Mouse (Mus musculus): ENCODE data around the gene Tmem220. TPM values are rescaled to one million over a fixed set of nuclear protein-coding genes. Genes with fewer than 3 reads are reported as not detected.

Gene Tmem220
- total RNA-seq, 2 experiments from 2014 or later: 0.61 to 0.67 TPM

Other genes starting within 250 kb of the Tmem220 start
- gene Pirt, start 113.2 kb upstream of the Tmem220 start, total RNA-seq (2021): 1 to 10 TPM; 1.7 to 2.1 TPM
- gene Tmem238l, start 68.5 kb upstream of the Tmem220 start, total RNA-seq (2021): not detected
- 10 to 100 TPM; 21.1 to 23.0 TPM for gene Adprm, start 27.4 kb downstream of the Tmem220 start, total RNA-seq (2021)
- 10 to 100 TPM; 10.3 TPM for gene Sco1, start 27.5 kb downstream of the Tmem220 start, total RNA-seq (2021)
- gene Myh3, start 53.1 kb downstream of the Tmem220 start, total RNA-seq (2021): under 1 TPM; 0.57 to 0.61 TPM
- under 1 TPM; 0.15 to 0.25 TPM for gene Myh2, start 145.9 kb downstream of the Tmem220 start, total RNA-seq (2021)
- under 1 TPM; 0.10 to 0.17 TPM for gene Myh1, start 174.9 kb downstream of the Tmem220 start, total RNA-seq (2021)
- gene Myh4, start 212.9 kb downstream of the Tmem220 start, total RNA-seq (2021): under 1 TPM; 0.10 to 0.15 TPM

Data from layer of hippocampus, adult 18-20 months (tissue).